Mouse (Mus musculus): ENCODE measurements around the gene Bud31. TPM values are rescaled to one million over a fixed set of nuclear protein-coding genes. Genes with fewer than 3 reads are reported as not detected.

Gene Bud31
- polyA plus RNA-seq, 1 experiment from 2014 or later, result 259 TPM

- Histone ChIP-seq H3K27me3 (no peaks in the 10 kb centered on the region), H3K9me3 (replicated peaks) (no peaks in the 10 kb centered on the region), H3K9ac (no peak overlapping the region), H3K4me2 (no peak overlapping the region), H3K27ac (no peak overlapping the region), H3K36me3 (ENCODE audit: poor library complexity, severe bottlenecking) (peaks cover 100% of the 10 kb centered on the region), H3K4me1 (no peaks in the 10 kb centered on the region), H3K4me3 (no peak overlapping the region)
- 81% methylated on average over 18 of the region's 18 CpGs for WGBS
- ATAC-seq, result no peak
Measured at GRCm38 (mm10) chr5:145178461-145178980, 38.4 kb downstream of the Bud31 start.

- Histone ChIP-seq H3K9me3 (replicated peaks) (no peaks in the 10 kb centered on the region), H3K4me2 (no peak overlapping the region), H3K36me3 (ENCODE audit: poor library complexity, severe bottlenecking) (peaks cover 74% of the 10 kb centered on the region), H3K27ac (no peak overlapping the region), H3K4me1 (peaks cover 9% of the 10 kb centered on the region), H3K4me3 (no peak overlapping the region), H3K9ac (no peak overlapping the region), H3K27me3 (no peaks in the 10 kb centered on the region)
- WGBS, result 92% methylated on average over 2 of the region's 2 CpGs
- no peak for ATAC-seq
Measured at GRCm38 (mm10) chr5:145185244-145185643, 45.1 kb downstream of the Bud31 start.

DNA sequence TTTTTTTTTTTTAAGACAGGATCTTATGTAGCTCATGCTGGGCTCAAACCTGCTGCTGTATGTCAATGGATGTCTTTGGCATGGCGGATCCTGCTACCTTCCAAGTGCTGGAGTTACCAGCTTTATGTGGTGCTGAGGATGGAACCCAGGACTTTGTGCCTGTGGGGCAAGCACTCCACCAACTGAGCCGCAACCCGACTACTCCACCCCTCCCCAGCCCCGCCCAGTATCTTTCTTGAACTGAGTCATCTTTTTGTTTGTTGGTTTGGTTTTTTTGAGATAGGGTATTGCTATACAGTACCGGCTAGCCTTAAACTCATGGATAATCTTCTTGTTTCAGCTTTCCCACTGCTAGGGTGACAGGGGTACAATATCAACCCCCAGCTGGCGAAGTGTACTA, 49.3 kb downstream of the Bud31 start:
- Histone ChIP-seq H3K36me3 (ENCODE audit: poor library complexity, severe bottlenecking) (peaks cover 43% of the 10 kb centered on the region), H3K4me1 (peaks cover 21% of the 10 kb centered on the region), H3K9me3 (replicated peaks) (no peaks in the 10 kb centered on the region), H3K4me2 (peak overlapping the region; percentile 90), H3K4me3 (no peak overlapping the region), H3K27ac (no peak overlapping the region), H3K9ac (no peak overlapping the region), H3K27me3 (no peaks in the 10 kb centered on the region)
- ATAC-seq, result no peak
- WGBS, result 97% methylated on average over 6 of the region's 6 CpGs

DNA sequence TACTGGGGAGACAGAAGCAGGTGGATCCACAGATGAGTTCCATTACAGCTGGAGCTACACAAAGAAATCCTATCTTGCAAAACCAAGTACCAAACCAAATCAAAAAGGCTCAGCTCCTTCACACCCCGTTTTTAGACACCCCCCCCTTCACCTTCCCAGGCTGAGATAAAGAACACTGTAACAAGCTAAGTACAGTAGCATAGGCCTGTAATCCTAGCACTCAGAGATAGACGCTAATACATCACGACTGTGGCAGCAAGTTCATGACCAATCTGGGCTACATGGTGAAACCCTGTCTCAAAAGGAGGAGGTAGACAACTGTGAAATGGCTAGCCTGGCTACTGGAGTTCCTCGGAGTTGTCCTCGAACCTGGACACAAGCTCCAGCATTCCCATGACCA, 50.2 kb downstream of the Bud31 start:
- peaks cover 44% of the 10 kb centered on the region for H3K36me3 ChIP-seq (ENCODE audit: poor library complexity, severe bottlenecking)
- 57% methylated on average over 5 of the region's 5 CpGs for WGBS
- H3K27me3 ChIP-seq, result no peaks in the 10 kb centered on the region
- ATAC-seq, result no peak
- H3K27ac ChIP-seq, result no peak overlapping the region
- peak overlapping the region; percentile 96 for H3K9ac ChIP-seq
- peak overlapping the region; percentile 89 for H3K4me3 ChIP-seq
- no peaks in the 10 kb centered on the region for H3K9me3 ChIP-seq (replicated peaks)
- peak overlapping the region; percentile 90 for H3K4me2 ChIP-seq
- H3K4me1 ChIP-seq, result peaks cover 21% of the 10 kb centered on the region

DNA sequence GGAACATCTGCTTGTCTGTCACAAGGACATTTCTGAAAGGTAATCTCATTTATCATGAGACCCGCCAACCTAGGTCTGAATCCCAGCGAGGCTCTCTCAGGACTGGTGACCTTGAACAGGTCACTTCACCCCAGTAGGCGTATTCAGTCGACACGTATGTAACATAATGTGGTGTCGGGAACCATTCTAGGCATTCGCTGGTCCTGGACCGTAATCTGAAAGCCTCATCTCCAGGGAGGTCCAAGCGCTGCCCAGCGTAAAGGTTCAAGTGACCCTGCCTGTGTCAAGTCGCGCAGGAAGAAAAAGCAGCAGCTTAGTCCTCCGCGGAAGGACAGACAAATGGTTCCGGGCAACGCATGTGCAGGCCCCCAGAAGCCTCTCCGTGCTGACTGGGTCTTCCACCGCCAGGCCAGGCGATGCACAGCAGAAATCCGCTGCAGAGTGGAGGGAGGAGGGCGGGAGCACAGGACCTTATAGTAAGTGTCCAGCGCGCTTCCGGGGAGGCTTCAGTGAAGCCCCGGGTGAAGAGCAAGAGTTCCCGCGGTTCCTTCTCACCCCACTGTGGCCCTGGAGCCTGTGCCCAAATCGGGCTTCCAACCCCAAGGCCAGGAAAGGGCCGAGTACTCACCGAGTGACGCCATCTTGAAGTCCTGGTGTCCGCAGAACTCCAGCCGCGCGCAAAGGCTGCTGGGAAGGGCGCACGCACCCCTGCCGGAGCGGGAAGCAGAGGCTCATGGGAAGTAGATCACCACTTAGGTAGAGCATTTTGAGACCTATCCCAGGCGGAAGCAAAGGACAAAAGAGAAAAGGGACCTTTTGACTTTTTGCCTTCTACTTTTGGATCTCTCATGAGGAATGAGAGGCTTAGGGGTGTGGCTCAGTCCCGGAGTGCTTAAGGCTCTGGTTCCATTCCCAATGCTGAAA, 51.0 kb downstream of the Bud31 start:
- Histone ChIP-seq H3K27ac (peak overlapping the region; percentile 80), H3K27me3 (no peaks in the 10 kb centered on the region), H3K9ac (peak overlapping the region; percentile 96), H3K36me3 (ENCODE audit: poor library complexity, severe bottlenecking) (peaks cover 44% of the 10 kb centered on the region), H3K4me1 (peaks cover 21% of the 10 kb centered on the region), H3K4me2 (peak overlapping the region; percentile 90), H3K4me3 (peak overlapping the region; percentile 89), H3K9me3 (replicated peaks) (no peaks in the 10 kb centered on the region)
- under 1% methylated on average over 41 of the region's 41 CpGs for WGBS
- ATAC-seq, result peak; percentile 89

DNA sequence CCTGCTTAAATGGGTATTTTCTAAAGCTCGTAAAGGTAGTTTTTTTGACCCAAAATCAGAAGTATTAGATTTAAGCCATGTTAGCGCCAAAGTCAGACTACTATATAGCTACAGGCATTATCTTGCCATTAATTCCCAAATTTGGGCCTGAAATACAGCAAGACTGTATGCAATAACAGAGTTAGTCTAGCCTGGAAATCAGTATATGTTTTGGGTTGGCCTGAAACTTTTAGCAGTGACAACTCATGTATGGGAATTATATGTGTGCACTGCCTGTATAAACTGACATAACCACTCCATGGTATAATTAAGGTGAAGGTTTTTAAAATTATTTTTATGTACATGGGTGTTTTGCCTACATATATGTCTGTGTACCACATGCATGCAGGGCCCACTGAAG, 51.8 kb downstream of the Bud31 start, which contains the start of gene Atp5j2:
Atp5j2 (minus strand) TSS at position 101 of the 400 bp plus-strand sequence.
- H3K27ac ChIP-seq, result peak within 1 kb of the TSS; percentile 80
- ATAC-seq, result no peak
- H3K9me3 ChIP-seq (replicated peaks), result no peaks in the 10 kb centered on the region
- peaks cover 42% of the 10 kb centered on the region for H3K36me3 ChIP-seq (ENCODE audit: poor library complexity, severe bottlenecking)
- peak within 1 kb of the TSS; percentile 90 for H3K4me2 ChIP-seq
- H3K27me3 ChIP-seq, result no peaks in the 10 kb centered on the region
- peak within 1 kb of the TSS; percentile 89 for H3K4me3 ChIP-seq
- 78% methylated on average over 2 of the region's 2 CpGs for WGBS
- peak within 1 kb of the TSS; percentile 96 for H3K9ac ChIP-seq
- peaks cover 21% of the 10 kb centered on the region for H3K4me1 ChIP-seq

Other genes with a start within 250 kb of the Bud31 start
- 16.8 and 18.1 TPM in 2 replicates for gene Smurf1, start 174.5 kb upstream of the Bud31 start, polyA plus RNA-seq (2015; fragmentation: Nextera tagmentation; extraction: Ambion mirVana)
- not detected in 2 replicates for gene Gm4871, start 107.6 kb upstream of the Bud31 start, polyA plus RNA-seq (2015; fragmentation: Nextera tagmentation; extraction: Ambion mirVana)
- gene 1700018F24Rik, start 97.4 kb upstream of the Bud31 start, polyA plus RNA-seq (2015; fragmentation: Nextera tagmentation; extraction: Ambion mirVana), result not detected in 2 replicates
- gene Arpc1a, start 56.5 kb upstream of the Bud31 start, polyA plus RNA-seq (2015; fragmentation: Nextera tagmentation; extraction: Ambion mirVana), result 207 and 209 TPM in 2 replicates
- not detected in 2 replicates for gene Kpna7, start 56.3 kb upstream of the Bud31 start, polyA plus RNA-seq (2015; fragmentation: Nextera tagmentation; extraction: Ambion mirVana)
- 55.9 and 58.1 TPM in 2 replicates for gene Arpc1b, start 26.1 kb upstream of the Bud31 start, polyA plus RNA-seq (2015; fragmentation: Nextera tagmentation; extraction: Ambion mirVana)
- gene Pdap1, start 124 bp upstream of the Bud31 start, polyA plus RNA-seq (2015; fragmentation: Nextera tagmentation; extraction: Ambion mirVana), result 139 and 157 TPM in 2 replicates
- gene Ptcd1, start 26.7 kb downstream of the Bud31 start, polyA plus RNA-seq (2015; fragmentation: Nextera tagmentation; extraction: Ambion mirVana), result 20.0 and 21.6 TPM in 2 replicates
- gene Cpsf4, start 26.9 kb downstream of the Bud31 start, polyA plus RNA-seq (2015; fragmentation: Nextera tagmentation; extraction: Ambion mirVana), result 64.0 and 69.6 TPM in 2 replicates
- 672 and 745 TPM in 2 replicates for gene Atp5j2, start 51.7 kb downstream of the Bud31 start, polyA plus RNA-seq (2015; fragmentation: Nextera tagmentation; extraction: Ambion mirVana)
- gene Zkscan14, start 61.5 kb downstream of the Bud31 start, polyA plus RNA-seq (2015; fragmentation: Nextera tagmentation; extraction: Ambion mirVana), result 11.9 and 13.1 TPM in 2 replicates
- 16.6 and 18.0 TPM in 2 replicates for gene Zkscan5, start 64.2 kb downstream of the Bud31 start, polyA plus RNA-seq (2015; fragmentation: Nextera tagmentation; extraction: Ambion mirVana)
- gene Zfp655, start 91.4 kb downstream of the Bud31 start, polyA plus RNA-seq (2015; fragmentation: Nextera tagmentation; extraction: Ambion mirVana), result 38.2 and 39.5 TPM in 2 replicates
- gene Zscan25, start 140.1 kb downstream of the Bud31 start, polyA plus RNA-seq (2015; fragmentation: Nextera tagmentation; extraction: Ambion mirVana), result 0.44 and 0.83 TPM in 2 replicates
- not detected in 2 replicates for gene Cyp3a57, start 204.9 kb downstream of the Bud31 start, polyA plus RNA-seq (2015; fragmentation: Nextera tagmentation; extraction: Ambion mirVana)